Mouse (Mus musculus) lung, postnatal 10 days (tissue): ENCODE data around the gene Tmem203.
"Not testable (repeated sequence)": the region's sequence is repeated elsewhere in the genome, so short reads cannot be mapped to it uniquely, and the experiment has no call there.

Experiments used
- DNase-seq: peaks from one replicate; pipeline ENCODE4 v3.0.0; 2021

The Tmem203 gene

DNA sequence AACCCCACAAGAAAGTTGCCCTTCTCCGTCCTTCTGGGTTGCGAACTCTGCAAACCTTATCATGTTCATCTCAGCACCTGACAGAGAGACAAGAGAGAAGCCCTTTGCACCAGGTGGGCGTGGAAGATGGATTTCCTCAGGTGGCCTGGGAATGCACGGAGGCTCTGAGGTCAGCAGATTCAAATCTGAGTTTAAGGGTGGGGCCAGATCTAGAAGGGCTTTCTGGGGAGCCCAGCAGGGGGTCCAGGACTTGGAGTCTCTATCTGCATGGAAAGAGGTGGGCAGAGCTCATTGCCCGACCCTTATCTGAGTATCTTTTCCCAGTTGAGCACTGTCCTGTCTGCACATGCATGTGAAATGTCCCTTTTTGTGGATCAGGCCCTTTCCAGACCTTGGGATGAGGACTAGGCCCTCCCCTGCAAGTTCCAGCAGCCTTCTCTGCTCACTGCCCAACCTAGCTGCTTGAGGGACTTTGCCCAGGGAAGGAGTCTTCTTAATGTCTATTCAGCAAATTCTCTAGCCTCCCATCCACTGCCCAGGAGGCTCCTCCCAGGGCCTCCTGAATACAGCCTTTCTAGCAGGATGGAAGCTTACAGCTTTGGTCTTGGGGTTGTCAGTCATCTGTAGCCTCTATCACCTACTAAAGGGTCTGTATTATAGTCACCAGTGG lies 20.6 kb upstream of the Tmem203 start:
- DNase-seq = no peak

DNA sequence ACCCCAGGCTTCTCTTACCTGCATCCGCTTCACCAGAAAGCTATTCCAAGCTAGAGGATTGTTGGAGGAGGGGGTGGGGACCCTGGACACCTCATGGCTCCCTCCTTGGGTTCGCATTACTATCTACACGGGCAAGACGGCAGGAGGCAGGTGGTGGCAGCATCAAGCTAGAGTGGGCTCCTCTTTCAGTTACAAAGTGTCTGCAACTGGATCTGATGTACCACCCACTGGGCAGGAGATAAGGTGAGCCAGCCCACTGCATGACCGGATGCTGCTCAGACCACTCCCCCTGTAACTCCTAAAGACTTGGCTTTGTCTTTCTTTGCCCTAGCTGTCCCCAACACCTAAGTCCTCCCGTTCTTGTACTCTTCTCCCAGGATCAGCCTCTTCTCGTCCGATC lies 18.6 kb upstream of the Tmem203 start, which contains the start of gene Rnf224:
Rnf224 (minus strand) TSS at position 174 of the 400 bp plus-strand sequence.
- no peak for DNase-seq

DNA sequence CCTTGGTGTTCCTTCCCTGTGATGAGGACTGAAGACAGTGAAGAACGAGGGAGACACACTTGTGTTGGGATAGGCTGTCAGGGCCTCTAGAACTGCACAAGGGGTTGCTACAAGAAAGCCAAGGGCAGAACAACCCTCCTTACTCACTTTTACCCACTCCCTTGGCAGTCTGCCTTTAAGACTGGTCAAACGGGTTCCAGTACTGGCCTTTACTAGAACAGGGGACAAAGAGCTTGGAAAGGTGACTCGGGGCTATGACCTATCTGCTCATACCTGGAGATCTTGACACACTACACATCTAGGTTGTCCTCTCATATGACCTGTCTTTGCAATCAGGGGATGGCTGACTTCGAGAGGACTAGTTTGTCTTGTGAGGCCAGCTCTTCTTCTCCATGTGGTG lies 17.7 kb upstream of the Tmem203 start:
- peak; percentile 65 for DNase-seq

DNA sequence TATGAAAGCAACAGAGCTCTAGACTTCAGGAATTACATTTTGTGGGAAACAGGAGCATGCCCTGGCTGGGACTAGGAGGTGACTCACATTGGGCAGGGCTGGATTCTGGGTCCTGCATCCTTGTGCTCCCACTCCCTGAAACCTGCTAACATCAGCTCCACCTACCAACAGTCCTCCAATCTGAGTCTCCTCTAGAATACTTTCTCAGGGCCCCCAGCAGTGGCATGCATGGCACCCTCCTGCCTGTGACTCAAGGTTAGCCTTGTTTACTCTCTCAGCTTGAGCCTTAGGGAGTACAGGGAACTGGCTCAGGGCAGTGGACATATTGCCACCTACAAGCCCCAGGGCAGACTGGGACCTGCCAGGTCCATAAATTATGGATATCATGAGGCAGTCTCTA lies 17.1 kb upstream of the Tmem203 start:
- DNase-seq = no peak

DNA sequence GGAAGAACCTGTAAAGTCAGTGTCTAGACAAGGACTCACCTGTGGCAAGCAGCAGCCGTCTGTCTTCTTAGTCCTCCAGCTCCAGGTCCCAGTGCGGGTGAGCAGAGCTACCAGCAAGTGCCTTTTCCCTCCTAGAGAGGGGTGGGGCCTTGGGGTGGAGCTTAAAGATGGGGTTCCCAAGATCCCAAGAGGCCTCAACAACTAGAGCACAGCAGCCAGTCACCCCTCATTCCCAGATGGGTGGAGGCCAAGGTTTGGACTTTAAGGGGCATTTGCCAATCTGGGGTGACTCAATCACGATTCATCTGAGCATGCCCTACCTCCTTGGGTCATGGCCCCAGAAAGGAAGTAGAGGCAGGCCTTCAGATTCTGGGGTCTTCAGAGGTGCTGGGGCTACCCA lies 15.5 kb upstream of the Tmem203 start:
- DNase-seq = no peak

DNA sequence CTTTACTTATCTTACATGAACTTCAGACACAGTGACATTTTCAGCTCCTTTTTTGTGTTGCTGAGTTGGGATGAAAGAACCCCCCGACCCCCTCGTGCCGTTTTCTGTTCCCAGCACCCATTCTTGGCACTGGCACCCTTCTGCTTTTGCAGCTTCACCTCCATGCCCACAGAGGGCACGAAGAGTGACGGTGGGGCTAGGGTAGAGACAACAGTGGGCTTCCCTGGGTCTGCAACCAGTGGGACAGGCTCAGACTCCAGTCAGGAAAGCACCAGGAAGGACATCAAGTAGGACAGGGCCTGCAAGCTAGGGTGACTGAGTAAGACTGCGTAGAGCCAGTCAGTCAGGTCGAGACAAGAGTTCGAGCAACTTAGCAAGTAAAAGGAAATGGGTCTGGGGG lies 14.9 kb upstream of the Tmem203 start:
- no peak for DNase-seq

DNA sequence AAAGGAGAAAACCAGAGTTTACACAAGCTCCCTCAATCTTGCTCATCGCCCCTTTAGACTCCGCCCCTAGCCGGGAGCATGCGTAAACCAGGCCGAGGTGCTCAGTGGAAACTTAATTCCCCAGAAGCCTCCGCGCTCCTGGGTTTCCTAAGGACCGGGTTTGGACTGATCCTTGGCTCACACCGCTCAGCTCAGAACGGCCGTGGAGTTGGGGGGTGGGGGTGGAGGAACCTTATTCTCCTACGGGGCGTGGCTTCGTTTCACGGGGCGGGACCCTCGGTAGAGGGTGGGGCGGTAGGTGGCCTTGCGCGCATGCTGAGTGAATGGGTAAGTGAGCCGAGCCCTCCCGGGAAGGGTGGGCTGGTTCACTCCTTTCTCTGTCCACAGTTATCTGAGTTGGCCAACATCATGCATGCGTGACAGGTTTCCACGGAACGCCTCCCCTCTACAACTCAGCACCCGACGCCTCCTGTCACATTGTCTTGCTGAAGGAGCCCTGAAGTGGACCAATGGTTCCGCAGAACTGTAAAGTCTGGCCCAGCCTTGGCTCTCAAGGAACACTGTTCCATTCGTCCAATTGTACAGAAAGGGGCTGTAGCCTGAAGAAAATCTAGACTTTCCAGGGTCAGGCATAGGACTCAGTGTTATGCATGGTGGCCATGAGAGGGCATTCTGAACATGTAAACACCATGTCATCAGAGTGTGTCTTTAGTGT lies 14.4 kb upstream of the Tmem203 start:
- peak; percentile 89 for DNase-seq

DNA sequence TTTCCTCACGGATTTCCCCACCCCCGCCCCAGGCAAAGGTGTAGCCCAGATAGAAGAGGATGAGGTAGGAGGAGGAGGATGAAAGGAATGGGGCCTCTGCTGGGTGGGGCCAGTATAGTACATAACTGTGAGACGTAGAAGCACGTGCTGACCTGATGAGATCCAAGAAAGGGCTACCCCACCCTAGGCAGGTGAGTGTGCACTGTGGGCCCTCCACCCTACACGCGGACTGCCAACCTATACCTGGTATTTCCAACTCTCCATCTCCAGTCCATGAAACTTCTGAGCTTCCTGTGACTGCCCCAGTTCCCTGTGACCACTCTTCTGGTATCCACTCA lies 13.8 kb upstream of the Tmem203 start:
- no peak for DNase-seq

DNA sequence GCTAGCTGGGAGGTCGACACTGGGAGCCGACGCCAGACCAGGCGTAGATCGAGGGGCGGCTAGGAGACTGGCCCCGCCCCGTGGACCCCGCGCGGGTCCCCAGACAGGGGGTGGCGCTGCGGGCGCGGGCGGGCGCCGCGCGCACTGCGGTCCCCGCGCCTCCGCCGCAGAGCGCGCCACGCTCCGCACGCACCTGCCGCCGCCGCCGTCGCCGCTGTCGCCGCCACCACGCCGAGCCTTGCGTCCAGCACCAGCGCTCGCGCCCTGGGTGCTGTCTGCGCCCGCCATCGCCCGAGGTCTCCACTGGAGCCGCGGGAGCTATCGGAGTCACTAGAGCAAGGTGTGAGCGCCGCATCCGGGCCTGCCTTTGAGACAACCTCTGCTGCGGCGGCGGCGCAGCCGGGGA lies 13.1 kb upstream of the Tmem203 start, which contains the start of the genes Rnf208 and Cysrt1:
Rnf208 (plus strand) TSS at position 155 of the 406 bp plus-strand sequence.
Cysrt1 (minus strand) TSS at position 352 of the 406 bp plus-strand sequence.
- no peak for DNase-seq

DNA sequence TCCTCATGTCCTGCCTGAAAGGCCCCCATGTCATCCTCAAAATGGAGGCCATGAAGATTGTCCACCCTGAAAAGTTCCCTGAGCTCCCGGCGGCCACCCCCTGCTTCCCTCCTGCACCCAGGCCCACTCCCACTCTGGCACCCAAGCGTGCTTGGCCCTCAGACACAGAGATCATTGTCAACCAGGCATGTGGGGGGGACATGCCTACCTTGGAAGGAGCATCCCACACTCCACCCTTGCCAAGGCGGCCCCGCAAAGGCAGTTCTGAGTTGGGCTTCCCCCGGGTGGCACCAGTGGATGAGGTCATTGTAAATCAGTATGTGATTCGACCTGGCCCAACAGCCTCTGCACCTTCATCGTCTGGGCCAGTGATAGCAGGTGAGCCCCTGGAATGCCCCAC lies 11.9 kb upstream of the Tmem203 start:
- DNase-seq = no peak

DNA sequence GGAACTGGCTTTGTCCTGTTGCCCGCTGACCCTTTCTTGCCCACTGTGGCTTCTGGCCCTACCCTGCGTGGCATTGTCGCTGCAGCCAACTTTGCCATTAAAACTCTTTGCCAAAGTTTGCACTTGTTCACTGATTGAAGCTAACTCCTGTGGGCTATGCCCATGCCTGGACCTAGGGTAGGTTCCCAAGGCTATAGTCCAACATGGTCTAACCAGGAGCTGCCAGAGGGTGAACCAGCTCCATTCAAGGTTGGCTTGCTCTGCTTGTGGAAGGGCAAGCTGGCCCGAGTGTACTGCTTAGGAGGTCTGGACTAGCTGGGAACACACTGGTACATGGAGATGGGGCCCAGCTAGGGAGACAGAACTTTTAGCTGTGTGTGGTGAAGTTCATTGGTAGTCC lies 11.1 kb upstream of the Tmem203 start:
- no peak for DNase-seq

DNA sequence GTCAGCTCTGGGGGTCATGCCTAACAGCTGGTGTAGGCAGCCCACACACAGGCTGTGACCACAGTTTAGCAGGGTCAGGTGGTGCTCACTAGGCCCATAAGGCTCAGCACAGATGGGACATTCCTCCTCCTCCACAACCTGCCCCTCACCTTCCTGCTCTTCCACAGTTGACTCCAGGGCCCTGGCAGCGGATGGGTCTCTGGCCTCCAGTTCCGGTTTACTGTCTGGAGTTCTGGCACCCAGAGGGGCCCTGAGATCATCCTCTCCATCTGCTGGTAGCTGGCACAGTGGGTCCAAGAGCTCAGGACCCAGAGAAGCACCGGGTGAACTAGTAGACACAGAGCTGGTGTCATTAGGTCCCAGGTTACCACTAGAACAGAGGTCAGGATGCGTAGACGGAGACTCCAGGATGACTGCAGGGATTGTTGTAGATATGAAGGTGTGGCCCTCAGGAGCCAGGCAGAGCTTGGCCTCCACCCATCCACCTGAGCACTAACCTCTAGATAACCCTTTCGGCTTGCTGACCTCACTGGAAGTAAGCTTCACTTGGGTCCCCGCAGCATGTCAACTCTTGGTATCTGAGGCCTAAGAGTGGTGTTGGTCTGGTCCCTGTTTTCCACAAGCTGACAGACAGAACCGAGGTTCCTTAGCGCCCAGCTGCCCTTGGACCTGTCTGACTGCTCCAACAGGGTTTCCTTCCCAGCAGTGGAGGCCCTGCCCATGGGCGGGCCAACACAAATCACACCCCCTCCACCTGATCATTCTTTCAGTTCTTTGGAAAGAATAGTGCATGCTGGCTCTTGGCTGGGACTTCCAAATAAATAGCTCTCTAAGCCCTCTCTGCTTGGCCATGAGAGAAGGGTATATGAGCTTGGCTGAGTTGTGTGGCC lies 8.8 kb upstream of the Tmem203 start, which contains the start of gene AL732309.1:
AL732309.1 (minus strand) TSS at position 681 of the 890 bp plus-strand sequence.
- DNase-seq = no peak

DNA sequence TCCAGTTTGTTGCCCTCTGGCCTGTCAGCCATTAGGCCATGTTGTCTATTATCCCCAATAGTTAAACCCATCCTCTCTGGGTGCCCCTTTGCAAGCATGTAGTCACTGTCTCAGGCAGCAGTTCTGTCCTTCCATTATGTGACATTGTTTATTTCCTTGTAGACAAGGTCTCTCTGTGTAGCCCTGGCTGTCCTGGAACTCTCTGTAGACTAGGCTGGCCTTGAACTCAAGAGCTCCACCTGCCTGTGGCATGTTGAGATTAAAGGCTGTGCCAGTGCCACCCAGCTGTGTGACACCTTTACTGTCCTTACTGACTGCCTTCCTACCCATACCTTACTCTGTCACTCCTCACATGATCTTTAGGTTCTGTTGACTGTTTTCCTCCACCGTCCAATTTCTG lies 2.9 kb upstream of the Tmem203 start:
- no peak for DNase-seq

DNA sequence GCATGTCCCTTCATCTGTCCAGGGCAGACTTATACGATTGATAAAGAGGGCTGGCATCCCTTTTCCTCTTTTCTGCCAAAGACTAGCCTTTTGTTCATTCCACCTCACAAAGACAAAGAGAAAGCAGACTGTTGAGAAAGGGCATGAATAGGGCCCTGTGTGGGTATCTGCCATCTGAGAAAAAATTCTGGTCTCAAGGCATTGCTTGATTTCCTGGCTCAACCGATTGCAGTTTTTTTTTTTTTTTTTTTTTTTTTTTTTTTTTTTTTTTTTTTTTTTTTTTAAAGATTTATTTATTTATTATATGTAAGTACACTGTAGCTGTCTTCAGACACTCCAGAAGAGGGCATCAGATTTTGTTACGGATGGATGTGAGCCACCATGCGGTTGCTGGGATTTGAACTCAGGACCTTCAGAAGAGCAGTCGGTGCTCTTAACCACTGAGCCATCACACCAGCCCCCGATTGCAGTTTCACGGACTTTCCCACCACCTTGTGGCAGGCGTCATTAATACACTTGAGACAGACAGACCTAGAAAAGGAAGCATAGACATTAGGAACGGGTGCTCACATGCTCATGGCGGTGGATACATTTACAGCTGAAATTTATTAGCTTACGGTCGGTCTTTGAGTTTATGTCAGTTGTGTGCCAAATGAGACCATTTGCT lies 1.3 kb downstream of the Tmem203 start:
- peak; percentile 79 for DNase-seq

DNA sequence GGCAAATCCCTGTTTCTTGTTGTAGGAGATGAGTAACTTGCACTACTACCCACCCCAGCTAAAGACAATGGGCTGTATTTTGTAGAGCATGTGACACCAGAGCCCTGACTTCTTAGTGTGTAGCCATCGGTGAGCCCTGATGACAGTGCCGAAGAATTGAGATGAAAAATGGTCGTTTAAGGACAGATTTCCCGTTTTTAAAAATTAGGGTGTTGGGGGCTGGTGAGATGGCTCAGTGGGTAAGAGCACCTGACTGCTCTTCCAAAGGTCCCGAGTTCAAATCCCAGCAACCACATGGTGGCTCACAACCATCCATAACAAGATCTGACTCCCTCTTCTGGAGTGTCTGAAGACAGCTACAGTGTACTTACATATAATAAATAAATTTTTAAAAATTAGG lies 2.0 kb downstream of the Tmem203 start:
- DNase-seq = not testable (repeated sequence)

DNA sequence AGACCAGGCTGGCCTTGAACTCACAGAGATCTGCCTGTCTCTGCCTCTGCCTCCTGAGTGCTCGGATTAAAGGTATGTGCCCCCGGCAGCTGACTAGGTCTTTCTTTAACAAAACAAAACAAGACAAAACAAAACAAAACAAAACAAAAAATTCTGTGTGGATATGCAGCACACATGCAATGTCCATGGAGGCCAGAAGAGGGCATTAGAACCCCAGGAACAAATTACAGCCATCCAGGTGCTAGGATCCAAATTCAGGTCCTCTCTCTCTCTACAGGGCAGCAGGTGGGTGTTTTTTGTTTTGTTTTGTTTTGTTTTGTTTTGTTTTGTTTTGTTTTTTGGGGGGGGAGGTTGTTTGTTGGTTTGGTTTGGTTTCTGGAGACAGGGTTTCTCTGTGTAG lies 3.6 kb downstream of the Tmem203 start:
- no peak for DNase-seq

DNA sequence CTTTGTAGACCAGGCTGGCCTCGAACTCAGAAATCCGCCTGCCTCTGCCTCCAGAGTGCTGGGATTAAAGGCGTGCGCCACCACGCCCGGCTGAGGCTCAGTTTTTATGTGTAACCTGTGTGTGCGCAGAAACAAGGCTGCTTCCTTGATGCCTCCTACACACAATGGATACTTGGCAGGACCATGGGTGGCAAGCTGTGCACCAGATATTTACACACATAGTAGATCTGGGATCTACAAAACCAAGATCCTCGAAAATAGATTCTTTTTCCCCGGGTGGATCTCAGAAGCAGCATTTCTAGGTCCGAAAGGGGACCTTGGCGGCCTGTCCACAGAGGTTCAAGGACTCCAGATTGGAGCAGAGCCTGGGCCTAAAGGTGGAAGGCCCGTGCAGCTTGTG lies 6.6 kb downstream of the Tmem203 start:
- DNase-seq = no peak

DNA sequence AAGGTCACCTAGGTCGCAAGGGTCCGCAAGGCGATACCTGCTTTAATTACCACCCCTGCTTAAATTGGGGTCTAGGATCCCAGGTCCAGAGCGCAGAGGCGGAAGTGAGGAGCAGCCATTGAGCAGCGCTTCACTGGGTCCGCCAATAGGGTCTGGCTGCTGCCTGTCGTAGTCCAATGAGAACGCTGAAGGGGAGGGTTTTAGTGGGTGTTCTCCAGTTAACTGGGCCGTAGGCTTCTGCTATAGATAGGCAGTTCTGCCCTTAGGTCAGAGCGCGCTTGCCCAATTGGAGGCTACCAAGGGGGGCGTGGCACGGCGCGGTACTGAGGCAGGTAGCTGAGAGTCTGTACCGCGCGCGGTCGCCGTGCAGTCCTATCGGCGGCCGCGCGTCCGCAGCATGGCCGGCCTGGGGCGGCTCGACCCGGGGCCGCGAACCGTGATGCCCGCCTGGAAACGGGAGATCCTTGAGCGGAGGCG lies 7.1 kb downstream of the Tmem203 start, which contains the start of gene Tprn:
Tprn (plus strand) TSS at position 328 of the 477 bp plus-strand sequence.
- peak; percentile 96 for DNase-seq

DNA sequence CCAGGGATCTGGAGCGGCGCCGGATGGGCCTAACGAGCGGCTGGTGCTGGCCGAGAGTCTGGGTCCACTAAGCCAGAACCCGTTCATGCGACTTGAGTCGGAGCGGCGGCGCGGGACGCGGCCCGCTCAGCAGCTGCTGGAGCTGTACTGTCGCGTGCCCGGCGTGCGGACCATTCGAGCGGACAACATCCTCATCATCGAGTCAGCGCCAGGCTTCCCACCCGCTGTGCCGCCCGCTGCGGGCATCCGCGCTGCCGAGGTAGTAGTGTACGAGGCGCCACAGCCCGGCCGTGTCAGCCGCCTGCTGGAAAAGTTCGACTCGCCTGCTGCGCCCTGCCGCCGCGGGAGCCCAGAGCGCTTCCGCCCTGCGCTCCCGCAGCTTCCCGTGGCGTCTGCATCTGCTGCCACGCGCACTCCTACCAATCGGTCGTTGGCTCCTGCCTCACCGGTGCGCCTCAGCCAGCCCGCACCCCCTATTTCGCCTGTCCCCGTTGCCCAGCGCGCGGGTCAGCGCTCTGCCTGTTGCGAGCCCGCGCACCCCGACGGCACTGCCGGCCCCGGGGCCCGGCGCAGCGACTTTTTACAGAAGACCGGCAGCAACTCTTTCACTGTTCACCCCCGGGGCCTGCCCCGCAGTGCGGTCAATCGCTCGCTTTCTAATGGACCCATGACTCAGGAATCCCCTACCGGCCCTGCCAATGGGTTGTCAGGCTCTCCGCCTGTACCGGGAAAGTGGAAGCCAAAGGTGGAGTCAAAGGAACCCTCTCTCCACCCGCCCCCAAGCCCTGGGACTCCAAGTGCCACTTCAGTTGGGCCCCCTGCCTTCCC lies 7.8 kb downstream of the Tmem203 start:
- peak; percentile 45 for DNase-seq

DNA sequence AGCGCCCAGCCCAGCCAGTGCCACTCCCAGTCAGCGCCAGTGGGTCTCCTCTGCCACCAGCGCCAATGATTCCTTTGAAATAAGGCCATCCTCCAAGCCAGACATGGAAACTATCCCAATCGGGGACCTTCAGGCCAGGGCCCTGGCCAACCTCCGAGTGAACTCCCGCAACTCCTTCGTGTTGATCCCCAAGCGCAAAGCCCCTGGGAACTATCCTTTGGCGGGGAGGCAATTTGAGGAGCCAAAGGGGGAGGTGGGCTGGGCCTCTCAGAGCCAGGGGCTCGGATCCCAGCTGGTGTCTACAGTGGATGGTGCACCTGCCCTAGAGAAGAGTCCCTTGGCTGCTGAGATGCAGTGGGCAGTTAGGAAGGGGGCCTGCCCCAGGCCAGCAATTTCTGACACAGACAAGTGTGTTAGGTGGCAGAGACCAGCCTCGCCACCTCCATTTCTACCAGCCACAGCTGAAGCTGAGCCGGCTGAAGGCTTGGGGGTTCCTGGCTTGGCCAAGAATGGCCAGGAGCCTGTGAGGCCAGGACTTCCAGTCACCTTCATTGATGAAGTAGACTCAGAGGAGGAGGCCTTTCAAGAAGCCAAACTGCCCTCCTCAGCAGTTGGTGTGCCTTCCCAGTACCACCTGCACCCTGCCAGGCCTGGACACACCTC lies 8.5 kb downstream of the Tmem203 start:
- DNase-seq = no peak

DNA sequence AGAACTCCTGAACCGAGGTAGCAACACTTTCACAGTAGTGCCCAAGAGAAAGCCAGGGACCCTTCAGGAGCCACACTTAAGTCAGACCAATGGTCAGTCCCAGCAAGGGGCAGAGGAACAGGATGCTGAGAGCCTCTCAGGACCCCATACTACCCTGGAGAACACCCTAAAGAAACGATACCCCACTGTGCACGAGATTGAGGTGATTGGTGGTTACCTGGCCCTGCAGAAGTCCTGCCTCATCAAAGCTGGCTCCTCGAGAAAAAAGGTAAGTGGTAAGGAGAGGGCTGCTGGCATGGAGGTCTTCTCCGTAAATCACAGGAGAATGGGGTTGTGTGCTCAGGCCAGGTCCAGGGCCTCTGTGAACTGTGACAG lies 9.0 kb downstream of the Tmem203 start:
- no peak for DNase-seq
